Mouse (Mus musculus) thymus, adult 2 months (tissue): Measurements from ENCODE around the gene Ccl2.

ENCODE experiments used
- CTCF ChIP-seq: fragments of 200-500 bp; IDR thresholded peaks from 2 replicates; pipeline ENCODE4 v1.5.1; 2012; ENCODE audit warnings: mild to moderate bottlenecking, control low read depth, low read length, moderate library complexity, borderline replicate concordance; ENCODE audit not compliant: control insufficient read depth, poor library complexity, insufficient read depth; ENCODE audit errors: extremely low read depth
- POLR2A ChIP-seq: fragments of 200-500 bp; IDR thresholded peaks from 2 replicates; pipeline ENCODE4 v1.6.1; 2012; ENCODE audit warnings: mild to moderate bottlenecking, low read length, control low read depth, moderate library complexity; ENCODE audit not compliant: control insufficient read depth, poor library complexity, insufficient read depth; ENCODE audit errors: extremely low read depth

GRCm38 (mm10) chr11:81998646-81999045 is 36.7 kb upstream of the Ccl2 start:
- TF ChIP-seq CTCF (no peak), POLR2A (no peak)
